ENCODE assay signal across 8 mouse cellular contexts in the genomic region with DNA sequence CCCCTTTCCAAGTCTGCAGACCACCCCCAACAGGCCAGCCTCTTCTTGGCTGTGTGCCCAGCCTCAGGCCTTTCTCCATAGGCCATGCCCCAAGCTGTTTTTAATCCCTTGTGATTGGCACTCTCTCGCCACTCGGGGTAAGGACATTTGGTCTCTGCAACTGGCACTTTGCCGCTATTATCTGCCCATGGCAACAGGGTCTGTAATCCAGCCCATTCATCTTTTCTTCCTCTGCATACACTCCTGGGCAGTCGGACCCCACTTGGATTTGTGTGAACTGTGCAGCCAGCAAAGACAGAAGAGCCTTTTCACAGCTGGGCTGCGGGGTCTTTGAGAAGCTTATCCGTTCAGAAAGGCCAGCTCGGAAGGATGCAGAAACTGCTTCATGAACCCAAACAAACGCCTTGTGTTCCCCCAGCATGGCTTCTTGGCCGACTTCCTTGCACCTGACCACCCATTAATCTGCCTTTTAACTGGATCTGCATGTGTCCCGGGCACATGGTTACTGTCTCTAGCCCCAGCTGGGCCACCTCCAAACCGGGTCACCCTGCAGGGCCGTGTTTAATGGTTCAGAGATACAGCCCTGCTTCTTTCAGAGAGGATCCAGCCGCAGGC.
DNase-seq lines count a peak whose midpoint lies in the region; ATAC-seq lines count a peak whose summit lies in the region.

No protein-coding gene starts in this region.

- WGBS in heart, embryonic 10.5 days = 52% methylated on average over 13 of the region's 13 CpGs
- WGBS in forebrain, embryonic 15.5 days = 3% methylated on average over 13 of the region's 13 CpGs

- ATAC-seq in forebrain, embryonic 15.5 days (replicated peaks) = peak; percentile 78

- no peak overlapping the region for H3K4me2 ChIP-seq in forebrain, embryonic 15.5 days (replicated peaks)

- H3K9me3 ChIP-seq in heart, embryonic 10.5 days = no peaks in the 10 kb centered on the region
- no peaks in the 10 kb centered on the region for H3K9me3 ChIP-seq in forebrain, embryonic 15.5 days

- peak; percentile 29 for DNase-seq in heart, postnatal 4 days
- DNase-seq in heart, embryonic 10.5 days (ENCODE audit: low spot score) = no peak
- peak; percentile 84 for DNase-seq in cerebellum, adult 11 months
- DNase-seq in layer of hippocampus, postnatal 14 days (ENCODE audit: low spot score in 2 of 2) = peak; percentile 61 to 74
- peak; percentile 58 for DNase-seq in retina, embryonic 14.5 days (ENCODE audit: low spot score)
- no peak for DNase-seq in adrenal gland, adult 18-20 months (ENCODE audit: low spot score in 2 of 2)
- DNase-seq in urinary bladder, postnatal 4 days (ENCODE audit: low spot score in 2 of 2) = no peak

- peaks cover 28% of the 10 kb centered on the region for H3K27me3 ChIP-seq in heart, embryonic 10.5 days (ENCODE audit: insufficient read depth, poor library complexity, severe bottlenecking)
- H3K27me3 ChIP-seq in forebrain, embryonic 15.5 days = 0 out of 2 replicates have a peak, but pooled peaks cover 4% of the 10 kb centered on the region

- H3K4me3 ChIP-seq in heart, embryonic 10.5 days = no peak overlapping the region
- H3K4me3 ChIP-seq in forebrain, embryonic 15.5 days = no peak overlapping the region

- no peak overlapping the region for H3K9ac ChIP-seq in forebrain, embryonic 15.5 days (replicated peaks)

- H3K4me1 ChIP-seq in heart, embryonic 10.5 days = peaks cover 7% of the 10 kb centered on the region; the same call in 1 of the 2 replicates
- H3K4me1 ChIP-seq in forebrain, embryonic 15.5 days = peaks cover 55% of the 10 kb centered on the region

- no peaks in the 10 kb centered on the region for H3K36me3 ChIP-seq in heart, embryonic 10.5 days
- H3K36me3 ChIP-seq in forebrain, embryonic 15.5 days = no peaks in the 10 kb centered on the region

- no peak overlapping the region for H3K27ac ChIP-seq in heart, embryonic 10.5 days
- peak overlapping the region; percentile 71 for H3K27ac ChIP-seq in forebrain, embryonic 15.5 days (replicated peaks)

Comparison
In these comparisons a context has a peak if more than half of its experiments do, and no peak if none do; other contexts are left out.
1. DNase-seq: peak in heart, postnatal 4 days (single experiment), cerebellum, adult 11 months (single experiment), layer of hippocampus, postnatal 14 days (2 of 2) and retina, embryonic 14.5 days (single experiment); none in heart, embryonic 10.5 days (single experiment), adrenal gland, adult 18-20 months (0 of 2) and urinary bladder, postnatal 4 days (0 of 2).